Mouse (Mus musculus) ovary, postnatal 10 days (tissue): Measurements from ENCODE around the gene Ceacam13.
"Not testable (repeated sequence)": the region's sequence is repeated elsewhere in the genome, so short reads cannot be mapped to it uniquely, and the experiment has no call there.

Experiments
- DNase-seq: peaks from one replicate; pipeline ENCODE4 v3.0.0; 2022; ENCODE audit warnings: low spot score

Gene Ceacam13

GRCm38 (mm10) chr7:18009589-18009988 is at the start of gene Ceacam13:
Ceacam13 (plus strand) TSS chr7:18009889.
- DNase-seq: no peak

- DNase-seq: no peak
Measured at GRCm38 (mm10) chr7:17971824-17972223, 37.9 kb upstream of the Ceacam13 start, which contains the start of gene Ceacam11. Ceacam11 (plus strand) TSS chr7:17972124.

- not testable (repeated sequence) for DNase-seq
Measured at GRCm38 (mm10) chr7:18001131-18001530, 8.6 kb upstream of the Ceacam13 start.

- DNase-seq: no peak
Measured at GRCm38 (mm10) chr7:18065629-18066028, 55.9 kb downstream of the Ceacam13 start, which contains the start of gene Ceacam12. Ceacam12 (plus strand) TSS chr7:18065929.
